Mouse (Mus musculus) Muller cell, postnatal 12 days (primary cell): ENCODE measurements around the gene Plekho2.
A peak's percentile ranks its signal among the peaks of the same experiment; 100 is the strongest.

Experiments
- DNase-seq: peaks from one replicate; pipeline ENCODE4 v3.0.0-alpha.2; 2015; ENCODE audit errors: inconsistent ontology term

Gene Plekho2

GRCm38 (mm10) chr9:65555001-65555405, 24.8 kb downstream of the Plekho2 start:
- no peak for DNase-seq

GRCm38 (mm10) chr9:65552711-65553110, 27.1 kb downstream of the Plekho2 start:
- no peak for DNase-seq

GRCm38 (mm10) chr9:65552141-65552540, 27.7 kb downstream of the Plekho2 start:
- no peak for DNase-seq

- DNase-seq = peak; percentile 82
Measured at GRCm38 (mm10) chr9:65551035-65551434, 28.8 kb downstream of the Plekho2 start.

GRCm38 (mm10) chr9:65550079-65550831, 29.6 kb downstream of the Plekho2 start:
- peak; percentile 69 for DNase-seq

- no peak for DNase-seq
Measured at GRCm38 (mm10) chr9:65549643-65550042, 30.2 kb downstream of the Plekho2 start.

- DNase-seq = no peak
Measured at GRCm38 (mm10) chr9:65549139-65549538, 30.7 kb downstream of the Plekho2 start.

GRCm38 (mm10) chr9:65548311-65548710, 31.5 kb downstream of the Plekho2 start:
- no peak for DNase-seq

- DNase-seq = no peak
Measured at GRCm38 (mm10) chr9:65547844-65548243, 32.0 kb downstream of the Plekho2 start.

- DNase-seq = no peak
Measured at GRCm38 (mm10) chr9:65547111-65547510, 32.7 kb downstream of the Plekho2 start.

- peak; percentile 73 for DNase-seq
Measured at GRCm38 (mm10) chr9:65546413-65546695, 33.5 kb downstream of the Plekho2 start.

- DNase-seq = no peak
Measured at GRCm38 (mm10) chr9:65545635-65546412, 34.0 kb downstream of the Plekho2 start.

- DNase-seq = no peak
Measured at GRCm38 (mm10) chr9:65542111-65542524, 37.7 kb downstream of the Plekho2 start.

GRCm38 (mm10) chr9:65541126-65542068, 38.4 kb downstream of the Plekho2 start:
- peak; percentile 96 for DNase-seq

GRCm38 (mm10) chr9:65539697-65540096, 40.1 kb downstream of the Plekho2 start:
- no peak for DNase-seq

GRCm38 (mm10) chr9:65537901-65538630, 41.8 kb downstream of the Plekho2 start:
- DNase-seq = no peak

- no peak for DNase-seq
Measured at GRCm38 (mm10) chr9:65536491-65536890, 43.3 kb downstream of the Plekho2 start.

GRCm38 (mm10) chr9:65535789-65536469, 43.9 kb downstream of the Plekho2 start:
- DNase-seq = no peak

- no peak for DNase-seq
Measured at GRCm38 (mm10) chr9:65535191-65535722, 44.6 kb downstream of the Plekho2 start.

GRCm38 (mm10) chr9:65534111-65534510, 45.7 kb downstream of the Plekho2 start:
- DNase-seq = no peak
